Mouse (Mus musculus): ENCODE measurements around the gene Nudt9. TPM values are rescaled to one million over a fixed set of nuclear protein-coding genes. Genes with fewer than 3 reads are reported as not detected.

Nudt9 gene
- polyA plus RNA-seq, 1 experiment from 2014 or later = 55.8 TPM

DNA sequence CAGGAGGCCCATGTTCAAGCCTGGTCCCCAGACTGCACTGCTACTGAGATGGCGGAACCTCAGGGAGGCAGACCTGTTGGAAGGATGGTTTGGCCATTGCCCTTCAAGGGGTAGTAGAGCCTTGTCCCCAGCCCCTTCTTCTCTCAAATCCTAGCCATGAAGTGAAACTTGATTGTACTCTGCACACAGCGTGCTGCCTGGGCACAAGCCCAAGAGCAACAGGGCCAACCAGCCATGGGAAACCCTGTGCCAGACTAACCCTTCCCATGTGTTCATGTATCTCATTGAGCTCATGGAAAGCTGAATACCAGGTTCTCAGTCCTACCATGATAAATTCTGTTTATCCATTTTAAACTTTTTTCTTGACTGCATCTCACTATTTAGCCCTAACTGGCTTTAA is 3.2 kb upstream of the Nudt9 start:
- WGBS = 90% methylated on average over 2 of the region's 2 CpGs

DNA sequence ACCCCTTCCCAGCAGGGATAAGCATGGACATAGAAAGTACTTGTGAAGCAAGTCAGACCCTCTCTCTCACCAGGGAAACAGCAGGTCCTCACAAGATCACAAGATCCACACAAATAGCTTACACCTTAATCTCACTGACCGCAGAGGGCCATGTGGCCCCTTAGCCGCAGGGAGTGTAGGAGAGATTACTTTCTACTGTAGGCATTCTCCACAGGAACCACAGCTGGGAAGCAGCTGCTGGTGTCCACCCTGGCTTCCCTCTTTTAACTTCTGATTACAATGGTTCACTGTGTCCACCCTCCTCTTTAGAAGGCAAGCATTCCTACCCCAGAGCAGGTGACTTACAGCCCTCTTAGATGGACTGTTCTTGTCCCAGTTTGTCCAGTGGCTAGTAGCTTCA is 2.4 kb upstream of the Nudt9 start:
- no peak for ATAC-seq (ENCODE audit: low FRiP score)
- Histone ChIP-seq H3K27ac (no peak overlapping the region), H3K27me3 (no peaks in the 10 kb centered on the region), H3K9me3 (no peaks in the 10 kb centered on the region), H3K9ac (no peak overlapping the region), H3K4me3 (replicated peaks) (no peak overlapping the region), H3K36me3 (replicated peaks) (no peaks in the 10 kb centered on the region), H3K4me2 (no peak overlapping the region), H3K4me1 (peaks cover 13% of the 10 kb centered on the region)
- WGBS = 67% methylated on average over 2 of the region's 2 CpGs

More for the DNA sequence above, 3.2 kb upstream of the Nudt9 start:
- Histone ChIP-seq H3K27me3 (no peaks in the 10 kb centered on the region), H3K4me2 (no peak overlapping the region), H3K9ac (no peak overlapping the region), H3K4me3 (replicated peaks) (no peak overlapping the region), H3K27ac (no peak overlapping the region), H3K9me3 (no peaks in the 10 kb centered on the region), H3K4me1 (peaks cover 12% of the 10 kb centered on the region), H3K36me3 (replicated peaks) (no peaks in the 10 kb centered on the region)
- ATAC-seq (ENCODE audit: low FRiP score) = no peak

DNA sequence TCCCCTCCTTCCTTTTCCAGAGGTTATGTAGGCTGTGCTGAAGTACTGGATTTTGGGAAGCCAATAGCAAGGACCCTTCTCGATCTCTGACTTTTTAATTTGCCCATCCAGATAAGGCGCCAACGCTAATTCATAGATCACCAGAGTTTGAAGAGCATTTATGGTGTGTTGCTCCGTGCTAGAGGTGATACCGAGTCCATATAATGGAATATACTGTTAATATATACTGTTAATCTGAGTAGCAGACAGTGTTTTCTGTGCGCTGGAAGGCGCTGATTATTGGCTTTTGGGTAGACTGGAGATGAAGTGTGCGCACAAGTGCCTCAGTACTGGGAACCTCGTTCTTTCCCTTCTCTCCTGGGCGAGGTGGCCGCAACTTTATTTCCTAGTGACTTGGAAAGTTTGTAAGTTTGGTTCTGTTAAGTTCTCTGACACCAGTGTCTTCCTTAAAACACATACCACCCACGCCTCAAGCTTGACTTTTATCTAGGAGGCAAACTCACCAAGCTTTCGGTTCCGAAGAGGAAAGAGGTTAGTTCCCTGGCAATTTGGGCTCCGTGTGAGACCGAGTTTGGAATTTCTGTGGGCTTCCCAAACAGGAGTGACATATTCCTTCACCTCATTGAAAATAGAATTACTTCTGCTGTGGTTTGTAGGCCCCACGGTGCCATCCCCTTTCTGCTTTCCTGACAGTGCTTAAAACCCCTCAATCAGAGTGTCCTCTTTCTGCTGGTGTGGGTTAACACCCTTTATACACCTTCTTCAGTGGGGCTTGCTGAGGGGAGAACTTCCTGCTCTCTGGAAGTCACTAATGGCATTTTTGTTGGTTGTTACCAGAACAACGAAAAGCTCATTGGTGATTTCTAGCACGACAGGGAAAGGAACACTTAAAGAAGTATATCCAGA is 1.3 kb downstream of the Nudt9 start:
- peak overlapping the region; percentile 83 for H3K27ac ChIP-seq
- H3K36me3 ChIP-seq (replicated peaks) = peaks cover 19% of the 10 kb centered on the region
- H3K4me3 ChIP-seq (replicated peaks) = peak overlapping the region; percentile 85
- peak; percentile 12 for ATAC-seq (ENCODE audit: low FRiP score)
- H3K4me2 ChIP-seq = peak overlapping the region; percentile 60
- 10% methylated on average over 19 of the region's 19 CpGs for WGBS
- H3K9ac ChIP-seq = peak overlapping the region; percentile 83
- no peaks in the 10 kb centered on the region for H3K27me3 ChIP-seq
- peaks cover 13% of the 10 kb centered on the region for H3K4me1 ChIP-seq
- no peaks in the 10 kb centered on the region for H3K9me3 ChIP-seq

DNA sequence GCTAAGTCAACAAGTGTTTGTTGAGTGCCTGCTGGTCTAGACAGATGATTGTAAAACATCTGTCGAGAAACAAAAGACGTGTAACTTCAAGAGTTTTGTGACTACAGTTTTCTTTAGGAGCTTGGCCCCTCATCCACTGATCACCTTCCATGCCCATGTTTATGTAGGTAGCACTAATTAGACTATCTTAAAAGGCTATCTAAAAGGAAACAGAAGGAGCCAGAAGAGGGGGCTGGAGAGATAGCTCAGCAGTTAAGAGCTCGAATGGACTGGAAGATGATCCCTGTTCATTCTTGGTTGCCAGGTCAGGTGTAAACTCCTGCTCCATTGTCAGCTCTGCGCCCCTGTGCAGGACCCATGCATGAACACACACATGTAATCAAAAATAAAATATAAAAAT is 2.0 kb downstream of the Nudt9 start:
- no peak for ATAC-seq (ENCODE audit: low FRiP score)

DNA sequence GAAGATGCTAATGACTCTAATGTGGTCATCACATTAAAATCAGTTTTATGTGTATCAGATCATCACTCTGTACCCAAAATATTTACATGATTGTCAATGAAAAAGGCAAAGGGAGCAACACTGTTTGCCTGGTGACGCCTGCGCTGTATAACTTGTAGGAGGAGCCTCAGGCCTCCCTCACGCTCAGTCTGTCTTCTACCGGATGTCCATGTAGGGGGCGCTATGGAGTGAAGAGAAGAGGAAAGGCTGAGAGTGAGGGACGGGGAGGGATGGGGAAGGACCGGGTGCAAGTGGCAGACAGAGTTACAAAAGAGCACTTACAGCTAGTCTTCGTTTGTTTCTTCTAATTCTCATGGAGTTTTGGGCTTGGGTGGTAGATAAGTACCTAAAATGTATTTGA is 6.8 kb downstream of the Nudt9 start:
- H3K4me3 ChIP-seq (replicated peaks) = no peak overlapping the region
- 64% methylated on average over 8 of the region's 8 CpGs for WGBS
- peaks cover 22% of the 10 kb centered on the region for H3K36me3 ChIP-seq (replicated peaks)
- no peak overlapping the region for H3K9ac ChIP-seq
- no peak for ATAC-seq (ENCODE audit: low FRiP score)
- H3K27me3 ChIP-seq = no peaks in the 10 kb centered on the region
- H3K4me1 ChIP-seq = 0 out of 2 replicates have a peak, but pooled peaks cover under 1% of the 10 kb centered on the region
- no peaks in the 10 kb centered on the region for H3K9me3 ChIP-seq
- H3K27ac ChIP-seq = no peak overlapping the region
- H3K4me2 ChIP-seq = no peak overlapping the region

More for the DNA sequence above, 2.0 kb downstream of the Nudt9 start:
- no peak overlapping the region for H3K9ac ChIP-seq
- no peaks in the 10 kb centered on the region for H3K9me3 ChIP-seq
- peaks cover 13% of the 10 kb centered on the region for H3K4me1 ChIP-seq
- H3K27ac ChIP-seq = no peak overlapping the region
- peaks cover 22% of the 10 kb centered on the region for H3K36me3 ChIP-seq (replicated peaks)
- H3K27me3 ChIP-seq = no peaks in the 10 kb centered on the region
- H3K4me2 ChIP-seq = peak overlapping the region; percentile 60
- 61% methylated on average over 4 of the region's 4 CpGs for WGBS
- H3K4me3 ChIP-seq (replicated peaks) = peak overlapping the region; percentile 85; the same call in 1 of the 2 replicates

DNA sequence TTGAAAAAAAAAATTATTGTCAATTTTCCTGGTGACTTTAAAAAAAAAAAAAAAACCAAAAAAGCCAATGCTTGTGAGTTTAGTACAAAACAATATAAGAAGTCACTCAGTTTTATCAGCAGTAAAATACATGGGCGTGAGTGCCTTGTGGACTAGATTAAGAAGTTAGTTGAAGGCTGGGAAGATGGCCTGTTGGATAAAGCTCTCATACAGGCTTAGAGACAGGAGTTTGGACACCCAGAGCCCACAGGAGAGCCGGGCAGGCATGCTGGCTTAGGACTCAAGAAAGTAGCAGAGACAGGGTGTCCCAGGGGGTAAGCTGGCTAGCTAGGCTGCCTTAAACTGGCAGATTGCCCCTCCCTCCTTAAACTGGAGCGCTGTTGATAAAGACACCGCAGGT is 8.8 kb downstream of the Nudt9 start:
- Histone ChIP-seq H3K9me3 (no peaks in the 10 kb centered on the region), H3K27ac (no peak overlapping the region), H3K4me2 (no peak overlapping the region), H3K9ac (no peak overlapping the region), H3K36me3 (replicated peaks) (peaks cover 22% of the 10 kb centered on the region), H3K4me3 (replicated peaks) (no peak overlapping the region), H3K27me3 (no peaks in the 10 kb centered on the region), H3K4me1 (no peaks in the 10 kb centered on the region)
- no peak for ATAC-seq (ENCODE audit: low FRiP score)
- 96% methylated on average over 4 of the region's 4 CpGs for WGBS

DNA sequence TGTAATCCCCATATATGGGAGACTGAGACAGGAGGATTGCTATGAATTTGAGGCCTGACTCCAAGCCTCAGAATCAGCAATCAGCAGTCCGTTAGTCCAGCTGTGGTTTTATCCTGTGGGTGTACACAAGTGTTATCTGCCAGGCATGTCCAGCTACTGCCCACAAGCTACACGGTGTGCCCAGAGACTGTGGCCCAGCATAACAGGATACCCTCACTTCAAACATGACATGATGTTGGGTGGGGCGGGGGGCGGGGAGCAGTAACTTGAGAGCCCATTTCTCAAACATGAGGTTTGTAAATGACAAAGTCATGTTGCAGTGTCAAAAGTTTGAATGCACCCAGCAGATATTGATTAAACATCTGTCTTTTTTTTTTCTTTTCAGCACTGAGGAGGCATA is 9.7 kb downstream of the Nudt9 start:
- no peak for ATAC-seq (ENCODE audit: low FRiP score)
- H3K4me3 ChIP-seq (replicated peaks) = no peak overlapping the region
- H3K4me1 ChIP-seq = no peaks in the 10 kb centered on the region
- WGBS = 95% methylated on average over 4 of the region's 4 CpGs
- no peak overlapping the region for H3K4me2 ChIP-seq
- no peaks in the 10 kb centered on the region for H3K9me3 ChIP-seq
- no peak overlapping the region for H3K27ac ChIP-seq
- H3K9ac ChIP-seq = no peak overlapping the region
- H3K27me3 ChIP-seq = no peaks in the 10 kb centered on the region
- peaks cover 24% of the 10 kb centered on the region for H3K36me3 ChIP-seq (replicated peaks)

DNA sequence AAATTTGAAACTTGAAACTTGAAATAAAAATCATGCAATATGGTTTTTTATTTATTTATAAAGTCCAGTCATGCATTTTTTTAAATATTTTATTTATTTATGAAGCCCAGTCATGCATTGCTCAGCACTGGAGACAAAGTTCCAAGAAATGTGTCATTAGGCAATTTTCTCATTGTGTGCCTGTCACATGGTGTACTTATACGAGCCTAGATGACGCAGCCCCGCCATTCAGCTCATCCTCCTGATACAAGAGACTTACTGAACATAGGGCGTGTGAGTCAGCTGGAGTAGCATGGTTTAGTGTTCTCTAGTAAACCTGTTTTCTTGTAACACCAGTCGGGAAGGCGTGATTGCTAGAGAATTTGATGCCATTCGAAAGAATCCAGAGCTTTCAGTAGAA is 10.2 kb downstream of the Nudt9 start:
- H3K27me3 ChIP-seq = no peaks in the 10 kb centered on the region
- H3K4me2 ChIP-seq = no peak overlapping the region
- H3K9me3 ChIP-seq = no peaks in the 10 kb centered on the region
- ATAC-seq (ENCODE audit: low FRiP score) = no peak
- H3K27ac ChIP-seq = no peak overlapping the region
- H3K4me1 ChIP-seq = no peaks in the 10 kb centered on the region
- 89% methylated on average over 7 of the region's 7 CpGs for WGBS
- no peak overlapping the region for H3K4me3 ChIP-seq (replicated peaks)
- H3K36me3 ChIP-seq (replicated peaks) = peaks cover 24% of the 10 kb centered on the region
- no peak overlapping the region for H3K9ac ChIP-seq

DNA sequence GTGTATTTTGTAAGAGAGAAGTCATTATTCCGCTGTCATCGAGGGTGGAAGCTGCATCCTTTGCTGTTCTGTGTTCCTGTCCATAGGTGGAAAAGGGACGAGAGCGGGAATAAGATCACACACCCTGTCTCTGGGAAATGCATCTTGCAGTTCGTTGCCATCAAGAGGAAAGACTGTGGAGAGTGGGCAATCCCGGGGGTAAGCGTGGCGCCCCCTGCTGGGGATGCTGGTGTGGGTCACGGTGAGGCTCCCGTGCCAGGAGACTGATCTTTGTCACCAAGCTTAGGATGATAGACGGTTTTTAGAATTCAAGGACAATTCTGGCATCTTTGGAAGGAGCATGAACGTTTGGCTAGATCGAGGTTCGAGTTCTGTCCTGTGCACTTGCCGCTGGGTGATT is 11.9 kb downstream of the Nudt9 start:
- Histone ChIP-seq H3K27me3 (no peaks in the 10 kb centered on the region), H3K4me1 (no peaks in the 10 kb centered on the region), H3K4me3 (replicated peaks) (no peak overlapping the region), H3K36me3 (replicated peaks) (peaks cover 26% of the 10 kb centered on the region), H3K9ac (no peak overlapping the region), H3K9me3 (no peaks in the 10 kb centered on the region), H3K27ac (no peak overlapping the region), H3K4me2 (no peak overlapping the region)
- WGBS = 70% methylated on average over 15 of the region's 15 CpGs
- no peak for ATAC-seq (ENCODE audit: low FRiP score)

DNA sequence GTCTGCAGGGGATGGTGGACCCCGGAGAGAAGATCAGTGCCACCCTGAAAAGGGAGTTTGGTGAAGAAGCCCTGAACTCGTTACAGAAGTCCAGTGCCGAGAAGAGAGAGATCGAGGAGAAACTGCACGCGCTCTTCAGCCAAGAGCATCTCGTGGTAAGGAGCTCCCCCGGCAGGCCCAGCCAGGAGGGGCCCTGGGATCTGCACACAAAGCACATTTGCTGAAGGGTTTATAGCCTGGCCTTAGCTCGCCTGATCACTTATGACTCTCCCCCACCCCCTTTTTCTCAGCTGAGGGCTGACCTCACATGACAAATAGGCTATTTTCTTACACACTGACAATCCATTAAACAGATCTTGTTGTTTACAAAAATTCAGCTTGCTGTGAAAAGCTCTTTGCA is 13.5 kb downstream of the Nudt9 start:
- no peaks in the 10 kb centered on the region for H3K9me3 ChIP-seq
- no peak overlapping the region for H3K9ac ChIP-seq
- H3K4me2 ChIP-seq = no peak overlapping the region
- H3K36me3 ChIP-seq (replicated peaks) = peaks cover 26% of the 10 kb centered on the region
- no peak overlapping the region for H3K4me3 ChIP-seq (replicated peaks)
- no peaks in the 10 kb centered on the region for H3K4me1 ChIP-seq
- H3K27me3 ChIP-seq = no peaks in the 10 kb centered on the region
- no peak overlapping the region for H3K27ac ChIP-seq
- ATAC-seq (ENCODE audit: low FRiP score) = no peak
- WGBS = 69% methylated on average over 9 of the region's 9 CpGs

DNA sequence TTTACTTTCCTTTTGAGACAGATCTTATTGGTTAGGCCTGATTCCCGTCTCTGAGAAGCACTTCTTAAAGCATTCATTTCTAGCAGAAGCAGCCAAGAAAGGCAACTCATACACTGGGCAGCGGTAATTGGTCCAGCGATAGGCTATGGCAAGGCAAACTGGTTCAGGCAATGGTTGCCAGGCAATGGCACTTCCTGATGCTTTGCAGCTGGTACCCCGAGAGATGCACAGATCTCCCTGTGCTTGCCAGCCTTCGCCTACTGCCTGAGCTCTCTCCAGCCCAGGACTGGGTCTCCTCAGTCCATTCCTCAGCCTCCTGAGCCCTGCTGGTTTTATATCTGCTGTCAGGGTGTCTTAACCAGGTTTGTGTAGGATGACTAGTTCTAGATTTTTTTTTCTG is 14.3 kb downstream of the Nudt9 start:
- Histone ChIP-seq H3K9me3 (no peaks in the 10 kb centered on the region), H3K4me3 (replicated peaks) (no peak overlapping the region), H3K36me3 (replicated peaks) (peaks cover 32% of the 10 kb centered on the region), H3K4me1 (no peaks in the 10 kb centered on the region), H3K27me3 (no peaks in the 10 kb centered on the region), H3K9ac (no peak overlapping the region), H3K4me2 (no peak overlapping the region), H3K27ac (no peak overlapping the region)
- WGBS = 93% methylated on average over 5 of the region's 5 CpGs
- no peak for ATAC-seq (ENCODE audit: low FRiP score)

DNA sequence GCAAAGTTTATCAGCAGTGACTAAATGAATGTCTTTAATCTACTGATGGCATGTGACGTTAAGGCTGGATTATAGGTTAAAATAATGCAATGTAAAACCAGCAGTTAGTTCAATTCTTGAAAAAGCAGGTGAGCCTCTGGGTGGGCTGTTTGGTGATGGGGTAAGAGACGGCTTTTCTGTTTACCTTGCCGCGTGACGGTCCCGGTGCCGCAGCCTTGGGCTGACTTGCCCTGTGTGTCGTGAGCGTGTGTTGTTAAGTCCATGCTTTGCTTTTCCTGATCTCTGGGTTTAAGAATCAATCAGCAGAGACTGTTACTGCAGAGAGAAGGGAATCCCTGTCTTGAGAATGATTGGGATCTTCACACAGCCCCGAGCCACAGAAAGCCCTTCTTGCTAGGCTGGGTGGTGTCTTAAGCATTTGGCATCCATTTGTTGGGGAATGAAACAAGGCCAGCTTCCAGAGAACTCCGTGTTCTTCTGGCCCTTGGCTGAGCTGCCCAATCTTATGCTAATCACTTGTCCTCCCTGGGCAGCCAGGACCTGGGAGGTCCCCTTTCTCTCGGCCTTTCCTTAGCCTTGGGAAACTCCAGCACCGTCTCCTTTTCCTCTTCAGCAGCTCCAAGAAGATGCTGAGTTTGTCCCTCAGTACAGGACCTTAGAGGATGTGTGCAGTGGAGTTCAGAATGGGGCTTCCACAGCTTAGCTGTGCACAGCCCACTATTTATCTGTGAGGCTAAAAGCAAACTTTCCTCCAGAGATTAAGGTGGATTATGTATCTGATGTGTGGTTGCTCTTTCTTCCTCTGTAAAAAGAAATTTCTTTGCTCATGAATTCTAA is 16.0 kb downstream of the Nudt9 start:
- no peak overlapping the region for H3K27ac ChIP-seq
- no peaks in the 10 kb centered on the region for H3K27me3 ChIP-seq
- H3K9me3 ChIP-seq = no peaks in the 10 kb centered on the region
- no peaks in the 10 kb centered on the region for H3K4me1 ChIP-seq
- H3K4me3 ChIP-seq (replicated peaks) = no peak overlapping the region
- ATAC-seq (ENCODE audit: low FRiP score) = no peak
- H3K36me3 ChIP-seq (replicated peaks) = peaks cover 32% of the 10 kb centered on the region
- WGBS = 81% methylated on average over 13 of the region's 13 CpGs
- no peak overlapping the region for H3K9ac ChIP-seq
- no peak overlapping the region for H3K4me2 ChIP-seq

Measured in forebrain, embryonic 12.5 days (tissue).